Mouse (Mus musculus) C2C12 (cell line): Measurements from ENCODE around the gene Dnajc3.

Source experiments
- CEBPB ChIP-seq: IDR thresholded peaks from one replicate; pipeline ENCODE4 v1.6.1; 2011; ENCODE audit warnings: low read depth, mild to moderate bottlenecking, control low read depth, moderate library complexity
- CTCF ChIP-seq: IDR thresholded peaks from one replicate; pipeline ENCODE4 v1.5.1; 2011; ENCODE audit not compliant: control insufficient read depth, insufficient read depth, insufficient read length
- MAX ChIP-seq: IDR thresholded peaks from one replicate; pipeline ENCODE4 v1.6.1; 2011; ENCODE audit warnings: mild to moderate bottlenecking, control low read depth
- MYOD1 ChIP-seq: IDR thresholded peaks from one replicate; pipeline ENCODE4 v1.6.1; 2011; ENCODE audit warnings: low read depth; ENCODE audit not compliant: control insufficient read depth, insufficient read length
- MYOG ChIP-seq: IDR thresholded peaks from one replicate; pipeline ENCODE4 v1.6.1; 2011; ENCODE audit not compliant: control insufficient read depth, insufficient read length; ENCODE audit errors: extremely low read depth
- USF1 ChIP-seq: IDR thresholded peaks from one replicate; pipeline ENCODE4 v1.6.1; 2011; ENCODE audit warnings: low read depth, mild to moderate bottlenecking, control low read depth, moderate library complexity

- TF ChIP-seq CTCF, result no peak
- TF ChIP-seq CEBPB, result no peak
- TF ChIP-seq MYOG, result no peak
- no peak for TF ChIP-seq USF1
- TF ChIP-seq MYOD1, result no peak
- no peak for TF ChIP-seq MAX
These were observed 27.9 kb upstream of the Dnajc3 start for GRCm38 (mm10) chr14:118909872-118910271.
